Mouse (Mus musculus): Measurements from ENCODE around the gene Grk6.

- no peak for TF ChIP-seq CTCF (IDR thresholded peaks at IDR 0.05; ENCODE audit: extremely low read depth, insufficient read depth, low read length)
- TF ChIP-seq POLR2A (IDR thresholded peaks at IDR 0.05; ENCODE audit: extremely low read depth, insufficient read depth, low read length) = no peak
Observed at GRCm38 (mm10) chr13:55504390-55504789, 59.5 kb downstream of the Grk6 start.

All from cortical plate, adult 2 months (tissue).